Mouse (Mus musculus): Measurements from ENCODE around the gene Txn2.
"Not testable (repeated sequence)": the region's sequence is repeated elsewhere in the genome, so short reads cannot be mapped to it uniquely, and the experiment has no call there.

Gene Txn2

GRCm38 (mm10) chr15:77874807-77875206 is 54.0 kb downstream of the Txn2 start:
- DNase-seq: no peak

GRCm38 (mm10) chr15:77874310-77874709 is 54.5 kb downstream of the Txn2 start:
- DNase-seq: no peak

- peak; percentile 25 for DNase-seq
Observed at GRCm38 (mm10) chr15:77873564-77873963, 55.2 kb downstream of the Txn2 start.

- DNase-seq: no peak
Observed at GRCm38 (mm10) chr15:77872996-77873395, 55.8 kb downstream of the Txn2 start.

- DNase-seq: no peak
Observed at GRCm38 (mm10) chr15:77868340-77868739, 60.5 kb downstream of the Txn2 start.

GRCm38 (mm10) chr15:77867231-77867968 is 61.4 kb downstream of the Txn2 start:
- not testable (repeated sequence) for DNase-seq

- DNase-seq: no peak
Observed at GRCm38 (mm10) chr15:77866583-77867220, 62.1 kb downstream of the Txn2 start.

Measured in lung, postnatal 14 days (tissue).